Mouse (Mus musculus) frontal cortex, postnatal 36 days (tissue): ENCODE measurements at regions not wholly inside any gene's neighbourhood (a gene's known extent, or its start where the extent isn't known, plus 50 kb on each side); places are given as distances from the start of the nearest gene placed in this dataset.
A peak's percentile ranks its signal among the peaks of the same experiment; 100 is the strongest.

ENCODE experiments used
- DNase-seq, 2 experiments: peaks; one replicate each; pipeline ENCODE4 v3.0.0; 2022; ENCODE audit warnings: low spot score in 2 of 2

GRCm38 (mm10) chr11:40624126-40624778 lies 70.8 kb downstream of the Mat2b start:
- no peak for DNase-seq

GRCm38 (mm10) chr11:40620036-40620435 lies 75.0 kb downstream of the Mat2b start:
- no peak for DNase-seq

- no peak for DNase-seq
Observed at GRCm38 (mm10) chr11:40603008-40603407, 92.0 kb downstream of the Mat2b start.

GRCm38 (mm10) chr11:40601572-40601909 lies 93.5 kb downstream of the Mat2b start:
- peak; percentile 13 to 79 for DNase-seq

GRCm38 (mm10) chr11:40600773-40601571 lies 94.0 kb downstream of the Mat2b start:
- no peak for DNase-seq

- no peak for DNase-seq
Observed at GRCm38 (mm10) chr11:40599956-40600772, 94.8 kb downstream of the Mat2b start.

GRCm38 (mm10) chr11:40596347-40596746 lies 98.7 kb downstream of the Mat2b start:
- DNase-seq: no peak

GRCm38 (mm10) chr11:40592056-40592455 lies 102.9 kb downstream of the Mat2b start:
- no peak for DNase-seq

GRCm38 (mm10) chr11:40573758-40574139 lies 121.3 kb downstream of the Mat2b start:
- DNase-seq: peak in 1 of 2 experiments; percentile 57

- DNase-seq: peak in 1 of 2 experiments; percentile 69
Observed at GRCm38 (mm10) chr11:40572953-40573757, 121.8 kb downstream of the Mat2b start.

- no peak for DNase-seq
Observed at GRCm38 (mm10) chr11:40562866-40563265, 132.1 kb downstream of the Mat2b start.

- no peak for DNase-seq
Observed at GRCm38 (mm10) chr11:40561983-40562382, 133.0 kb downstream of the Mat2b start.

- no peak for DNase-seq
Observed at GRCm38 (mm10) chr11:40561400-40561799, 133.6 kb downstream of the Mat2b start.

- no peak for DNase-seq
Observed at GRCm38 (mm10) chr11:40558486-40558885, 136.5 kb downstream of the Mat2b start.

- peak; percentile 49 to 79 for DNase-seq
Observed at GRCm38 (mm10) chr11:40554867-40555794, 139.9 kb downstream of the Mat2b start.

- DNase-seq: peak; percentile 44 to 74
Observed at GRCm38 (mm10) chr11:40552054-40552453, 142.9 kb downstream of the Mat2b start.

GRCm38 (mm10) chr11:40546596-40546995 lies 148.4 kb downstream of the Mat2b start:
- DNase-seq: no peak

- DNase-seq: no peak
Observed at GRCm38 (mm10) chr11:40545537-40545936, 149.5 kb downstream of the Mat2b start.

GRCm38 (mm10) chr11:40540229-40540628 lies 154.8 kb downstream of the Mat2b start:
- no peak for DNase-seq

GRCm38 (mm10) chr11:40539776-40540175 lies 155.2 kb downstream of the Mat2b start:
- no peak for DNase-seq
